Mouse (Mus musculus) liver, embryonic 13.5 days (tissue): ENCODE measurements around the gene Tmprss12. TPM values are rescaled to one million over a fixed set of nuclear protein-coding genes. Genes with fewer than 3 reads are reported as not detected.

Experiments
- ATAC-seq: fragments of 200-750 bp; cut with Nextera tagmentation; 2 replicates; pipeline ENCODE4 v1.8.0; 2017; ENCODE audit warnings: low read depth, mild to moderate bottlenecking, moderate number of reproducible peaks, moderate library complexity
- DNase-seq: peaks from one replicate; pipeline ENCODE4 v3.0.0; 2022
- H3K27ac ChIP-seq: fragments of 300-500 bp; sonication (generic); 2 replicates; pipeline ENCODE4 v1.5.1; 2015; ENCODE audit warnings: moderate library complexity, mild to moderate bottlenecking, inconsistent platforms
- H3K27me3 ChIP-seq: fragments of 300-500 bp; sonication (generic); 2 replicates; pipeline ENCODE4 v1.6.1; 2015; ENCODE audit warnings: mild to moderate bottlenecking, inconsistent platforms
- H3K36me3 ChIP-seq: fragments of 300-500 bp; sonication (generic); 2 replicates; pipeline ENCODE4 v1.6.1; 2015; ENCODE audit warnings: mild to moderate bottlenecking, inconsistent platforms
- H3K4me1 ChIP-seq: fragments of 300-500 bp; sonication (generic); replicated peaks from 2 replicates; pipeline ENCODE4 v1.6.1; 2015; ENCODE audit warnings: inconsistent platforms
- H3K4me2 ChIP-seq: fragments of 300-500 bp; sonication (generic); 2 replicates; pipeline ENCODE4 v1.6.1; 2015; ENCODE audit warnings: inconsistent platforms, mild to moderate bottlenecking, moderate library complexity
- H3K4me3 ChIP-seq: fragments of 300-500 bp; sonication (generic); replicated peaks from 2 replicates; pipeline ENCODE4 v1.5.1; 2015; ENCODE audit warnings: mild to moderate bottlenecking, inconsistent platforms
- H3K9ac ChIP-seq: fragments of 300-500 bp; sonication (generic); 2 replicates; pipeline ENCODE4 v1.6.1; 2015; ENCODE audit warnings: mild to moderate bottlenecking, inconsistent platforms
- H3K9me3 ChIP-seq: fragments of 300-500 bp; sonication (generic); replicated peaks from 2 replicates; pipeline ENCODE4 v1.6.1; 2016; ENCODE audit warnings: inconsistent platforms
- WGBS: fragments of 180-500 bp; shearing (Covaris S2); methylation state at CpG from one replicate; pipeline ENCODE4 v1.1.7; 2015; ENCODE audit not compliant: insufficient replicate concordance; 5-methylcytosine and 5-hydroxymethylcytosine counted together
- polyA plus RNA-seq: library from polyadenylated mRNA; unstranded; fragments of >200 nt; fragmentation: Nextera tagmentation; extraction: Ambion mirVana; gene quantifications from 2 replicates; pipeline ENCODE4 v1.2.1, GENCODE M21; 2015

Gene Tmprss12
- polyA plus RNA-seq, 1 experiment from 2014 or later, result not detected

GRCm38 (mm10) chr15:100274790-100275559 is 5.7 kb upstream of the Tmprss12 start:
- no peak for DNase-seq
- H3K27me3 ChIP-seq, result no peaks in the 10 kb centered on the region
- H3K36me3 ChIP-seq, result no peaks in the 10 kb centered on the region
- H3K9ac ChIP-seq, result no peak overlapping the region
- H3K27ac ChIP-seq, result no peak overlapping the region
- ATAC-seq, result no peak
- H3K4me2 ChIP-seq, result no peak overlapping the region
- H3K4me3 ChIP-seq, result no peak overlapping the region
- H3K4me1 ChIP-seq, result no peaks in the 10 kb centered on the region
- H3K9me3 ChIP-seq, result no peaks in the 10 kb centered on the region
- WGBS, result 74% methylated on average over 7 of the region's 7 CpGs

- 0 out of 2 replicates have a peak, but pooled peaks cover 6% of the 10 kb centered on the region for H3K9me3 ChIP-seq
- no peak overlapping the region for H3K4me2 ChIP-seq
- no peak overlapping the region for H3K27ac ChIP-seq
- H3K9ac ChIP-seq, result no peak overlapping the region
- DNase-seq, result no peak
- H3K36me3 ChIP-seq, result no peaks in the 10 kb centered on the region
- no peaks in the 10 kb centered on the region for H3K4me1 ChIP-seq
- 81% methylated on average over 4 of the region's 4 CpGs for WGBS
- H3K27me3 ChIP-seq, result no peaks in the 10 kb centered on the region
- no peak for ATAC-seq
- no peak overlapping the region for H3K4me3 ChIP-seq
These were observed 4.2 kb upstream of the Tmprss12 start for GRCm38 (mm10) chr15:100276403-100276802.

GRCm38 (mm10) chr15:100277586-100277985 is 3.1 kb upstream of the Tmprss12 start:
- H3K4me2 ChIP-seq, result no peak overlapping the region
- H3K9me3 ChIP-seq, result 0 out of 2 replicates have a peak, but pooled peaks cover 6% of the 10 kb centered on the region
- no peak overlapping the region for H3K27ac ChIP-seq
- no peaks in the 10 kb centered on the region for H3K27me3 ChIP-seq
- H3K4me3 ChIP-seq, result no peak overlapping the region
- DNase-seq (no peak), ATAC-seq (no peak)
- H3K4me1 ChIP-seq, result no peaks in the 10 kb centered on the region
- H3K9ac ChIP-seq, result no peak overlapping the region
- 90% methylated on average over 3 of the region's 3 CpGs for WGBS
- no peaks in the 10 kb centered on the region for H3K36me3 ChIP-seq

GRCm38 (mm10) chr15:100288980-100289379 is 8.3 kb downstream of the Tmprss12 start:
- Histone ChIP-seq H3K9me3 (no peaks in the 10 kb centered on the region), H3K27me3 (no peaks in the 10 kb centered on the region), H3K27ac (no peak overlapping the region), H3K9ac (no peak overlapping the region), H3K4me3 (no peak overlapping the region), H3K4me1 (no peaks in the 10 kb centered on the region), H3K4me2 (no peak overlapping the region), H3K36me3 (no peaks in the 10 kb centered on the region)
- ATAC-seq (no peak), DNase-seq (no peak)
- WGBS, result 73% methylated on average over 6 of the region's 6 CpGs

GRCm38 (mm10) chr15:100290858-100291257 is 10.2 kb downstream of the Tmprss12 start:
- H3K27me3 ChIP-seq, result no peaks in the 10 kb centered on the region
- DNase-seq (no peak), ATAC-seq (no peak)
- H3K9ac ChIP-seq, result no peak overlapping the region
- no peak overlapping the region for H3K4me3 ChIP-seq
- no peak overlapping the region for H3K4me2 ChIP-seq
- 0 out of 2 replicates have a peak, but pooled peaks cover 2% of the 10 kb centered on the region for H3K4me1 ChIP-seq
- WGBS, result 61% methylated on average over 5 of the region's 5 CpGs
- H3K36me3 ChIP-seq, result no peaks in the 10 kb centered on the region
- H3K9me3 ChIP-seq, result no peaks in the 10 kb centered on the region
- H3K27ac ChIP-seq, result no peak overlapping the region

GRCm38 (mm10) chr15:100292326-100292725 is 11.7 kb downstream of the Tmprss12 start:
- H3K4me3 ChIP-seq, result no peak overlapping the region
- no peak overlapping the region for H3K9ac ChIP-seq
- no peaks in the 10 kb centered on the region for H3K9me3 ChIP-seq
- H3K27me3 ChIP-seq, result no peaks in the 10 kb centered on the region
- ATAC-seq (no peak), DNase-seq (no peak)
- WGBS, result 53% methylated on average over 7 of the region's 7 CpGs
- H3K4me2 ChIP-seq, result no peak overlapping the region
- no peaks in the 10 kb centered on the region for H3K36me3 ChIP-seq
- 0 out of 2 replicates have a peak, but pooled peaks cover 2% of the 10 kb centered on the region for H3K4me1 ChIP-seq
- no peak overlapping the region for H3K27ac ChIP-seq

- H3K9ac ChIP-seq, result no peak overlapping the region
- 53% methylated on average over 5 of the region's 5 CpGs for WGBS
- H3K27me3 ChIP-seq, result no peaks in the 10 kb centered on the region
- H3K36me3 ChIP-seq, result no peaks in the 10 kb centered on the region
- no peak overlapping the region for H3K27ac ChIP-seq
- H3K4me3 ChIP-seq, result no peak overlapping the region
- ATAC-seq, result no peak
- H3K4me1 ChIP-seq, result peaks cover 18% of the 10 kb centered on the region
- no peaks in the 10 kb centered on the region for H3K9me3 ChIP-seq
- DNase-seq, result no peak
- H3K4me2 ChIP-seq, result no peak overlapping the region
These were observed 17.2 kb downstream of the Tmprss12 start for GRCm38 (mm10) chr15:100297856-100298255.

- Histone ChIP-seq H3K36me3 (no peaks in the 10 kb centered on the region), H3K4me1 (peaks cover 34% of the 10 kb centered on the region), H3K27ac (no peak overlapping the region), H3K9me3 (no peaks in the 10 kb centered on the region), H3K4me3 (no peak overlapping the region), H3K9ac (no peak overlapping the region), H3K27me3 (no peaks in the 10 kb centered on the region), H3K4me2 (no peak overlapping the region)
- no peak for DNase-seq
- WGBS, result 54% methylated on average over 6 of the region's 6 CpGs
- no peak for ATAC-seq
These were observed 19.9 kb downstream of the Tmprss12 start for GRCm38 (mm10) chr15:100300499-100300898.

- no peak overlapping the region for H3K9ac ChIP-seq
- 80% methylated on average over 15 of the region's 15 CpGs for WGBS
- no peak overlapping the region for H3K4me3 ChIP-seq
- DNase-seq, result no peak
- no peak overlapping the region for H3K27ac ChIP-seq
- ATAC-seq, result no peak
- H3K4me1 ChIP-seq, result peaks cover 43% of the 10 kb centered on the region
- H3K36me3 ChIP-seq, result no peaks in the 10 kb centered on the region
- no peak overlapping the region for H3K4me2 ChIP-seq
- H3K9me3 ChIP-seq, result no peaks in the 10 kb centered on the region
- H3K27me3 ChIP-seq, result no peaks in the 10 kb centered on the region
These were observed 20.9 kb downstream of the Tmprss12 start for GRCm38 (mm10) chr15:100301556-100301955.

- ATAC-seq, result no peak
- 43% methylated on average over 8 of the region's 8 CpGs for WGBS
- Histone ChIP-seq H3K4me1 (peaks cover 57% of the 10 kb centered on the region), H3K36me3 (no peaks in the 10 kb centered on the region), H3K9me3 (no peaks in the 10 kb centered on the region), H3K27me3 (no peaks in the 10 kb centered on the region), H3K4me2 (peak overlapping the region; percentile 87), H3K9ac (peak overlapping the region; percentile 83; the same call in 1 of the 2 replicates), H3K4me3 (peak overlapping the region; percentile 73), H3K27ac (peak overlapping the region; percentile 94)
- no peak for DNase-seq
These were observed 22.9 kb downstream of the Tmprss12 start for GRCm38 (mm10) chr15:100303428-100304018.

- H3K4me3 ChIP-seq, result peak within 1 kb of the TSS; percentile 73
- peaks cover 56% of the 10 kb centered on the region for H3K4me1 ChIP-seq
- H3K27ac ChIP-seq, result peak within 1 kb of the TSS; percentile 94
- DNase-seq (peak; percentile 53), ATAC-seq (peak; percentile 79)
- peak within 1 kb of the TSS; percentile 87 for H3K4me2 ChIP-seq
- H3K9ac ChIP-seq, result peak within 1 kb of the TSS; percentile 83
- H3K36me3 ChIP-seq, result no peaks in the 10 kb centered on the region
- no peaks in the 10 kb centered on the region for H3K9me3 ChIP-seq
- WGBS, result under 1% methylated on average over 22 of the region's 30 CpGs
- no peaks in the 10 kb centered on the region for H3K27me3 ChIP-seq
These were observed 23.7 kb downstream of the Tmprss12 start, which contains the start of gene Mettl7a1 for GRCm38 (mm10) chr15:100304019-100304991. TSS of gene Mettl7a1 (plus strand) at chr15:100304140.
